Mouse (Mus musculus) ES-E14 (cell line): ENCODE data around the gene Ostf1.

Experiments
- CHD2 ChIP-seq: IDR thresholded peaks from 2 replicates; pipeline ENCODE4 v1.6.1; 2014; ENCODE audit warnings: mild to moderate bottlenecking, low read depth, low read length, inconsistent platforms
- HCFC1 ChIP-seq: IDR thresholded peaks from 2 replicates; pipeline ENCODE4 v1.6.1; 2012; ENCODE audit warnings: low read length, inconsistent platforms, borderline replicate concordance; ENCODE audit not compliant: insufficient read depth
- MAFK ChIP-seq: IDR thresholded peaks from 2 replicates; pipeline ENCODE4 v1.6.1; 2014; ENCODE audit warnings: mild to moderate bottlenecking, low read depth, low read length, inconsistent platforms; ENCODE audit not compliant: insufficient read depth
- ZC3H11A ChIP-seq: IDR thresholded peaks from 2 replicates; pipeline ENCODE4 v1.6.1; 2012; ENCODE audit warnings: low read depth, mild to moderate bottlenecking, inconsistent platforms, low read length, borderline replicate concordance

DNA sequence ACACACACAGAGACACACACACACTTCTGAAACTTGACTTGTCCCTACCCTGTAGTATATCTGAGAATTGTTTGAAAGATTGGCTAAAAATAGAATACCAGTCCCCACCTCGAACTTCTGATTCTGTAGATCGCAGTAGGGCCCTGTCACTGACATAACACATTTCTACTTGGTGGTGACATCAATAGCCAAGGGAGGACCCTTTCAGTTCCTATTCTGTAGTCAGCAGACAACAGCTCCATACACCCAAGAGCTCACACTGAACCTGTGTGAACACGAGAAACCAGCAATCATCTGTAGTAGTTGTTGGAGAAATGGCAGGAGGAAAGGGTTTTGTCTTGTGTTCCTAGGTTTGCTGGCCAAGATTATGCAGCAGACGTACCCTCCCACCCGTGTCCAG is 23.4 kb upstream of the Ostf1 start:
- TF ChIP-seq ZC3H11A (no peak), HCFC1 (no peak), MAFK (no peak), CHD2 (no peak)
